Mouse (Mus musculus): ENCODE measurements around the gene Twf2. TPM values are rescaled to one million over a fixed set of nuclear protein-coding genes. Genes with fewer than 3 reads are reported as not detected.

Twf2 gene
- 49.5 and 52.1 TPM in 2 replicates for polyA plus RNA-seq (2015; fragmentation: Nextera tagmentation; extraction: Ambion mirVana)

- Histone ChIP-seq H3K4me1 (ENCODE audit: control insufficient read depth, insufficient read depth, low read length) (peaks cover 34% of the 10 kb centered on the region), H3K4me2 (ENCODE audit: low read length) (peak within 1 kb of the TSS; percentile 76), H3K27me3 (ENCODE audit: control insufficient read depth, insufficient read depth, low read depth, low read length) (no peaks in the 10 kb centered on the region), H3K27ac (ENCODE audit: low read length) (peak within 1 kb of the TSS; percentile 66), H3K9ac (ENCODE audit: low read depth, low read length) (peak within 1 kb of the TSS; percentile 87), H3K9me3 (replicated peaks; ENCODE audit: control insufficient read depth, low read length, poor library complexity, severe bottlenecking) (no peaks in the 10 kb centered on the region), H3K36me3 (ENCODE audit: control insufficient read depth, insufficient read depth, low read length) (no peaks in the 10 kb centered on the region), H3K4me3 (ENCODE audit: low read depth, low read length) (peak within 1 kb of the TSS; percentile 74)
- ATAC-seq: peak; percentile 84
- WGBS: 2% methylated on average over 60 of the region's 61 CpGs
These were observed at the start of gene Twf2 for GRCm38 (mm10) chr9:106202819-106203636. Gene Twf2 (plus strand): TSS chr9:106203108.

DNA sequence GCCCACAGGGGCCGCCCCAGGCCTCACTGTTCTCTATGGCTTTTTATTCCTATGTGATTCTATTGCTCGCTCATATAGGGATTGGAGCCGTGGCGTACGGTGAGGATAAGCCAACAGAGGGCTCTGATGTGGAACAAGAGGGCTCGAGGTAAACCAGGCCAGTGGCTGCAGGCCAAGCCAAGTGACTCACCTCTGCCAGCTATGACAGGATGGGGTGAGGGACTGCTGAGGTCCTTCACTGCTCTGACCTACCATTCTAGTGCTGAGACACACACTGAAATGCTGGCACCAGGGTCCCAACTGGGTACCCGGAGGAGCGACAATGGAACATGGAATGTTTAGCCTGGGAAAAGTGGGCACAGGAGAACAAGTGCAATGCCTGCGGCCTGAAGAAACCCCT, 48.8 kb upstream of the Twf2 start:
- H3K27ac ChIP-seq (ENCODE audit: low read length): no peak overlapping the region

GRCm38 (mm10) chr9:106156419-106156818, 46.5 kb upstream of the Twf2 start:
- 34% methylated on average over 5 of the region's 5 CpGs for WGBS
- H3K9ac ChIP-seq (ENCODE audit: low read depth, low read length): no peak overlapping the region
- H3K4me1 ChIP-seq (ENCODE audit: control insufficient read depth, insufficient read depth, low read length): peaks cover 14% of the 10 kb centered on the region

More for the DNA sequence above, 48.8 kb upstream of the Twf2 start:
- Histone ChIP-seq H3K36me3 (ENCODE audit: control insufficient read depth, insufficient read depth, low read length) (peaks cover 10% of the 10 kb centered on the region), H3K4me3 (ENCODE audit: low read depth, low read length) (no peak overlapping the region), H3K4me2 (ENCODE audit: low read length) (no peak overlapping the region), H3K27me3 (ENCODE audit: control insufficient read depth, insufficient read depth, low read depth, low read length) (no peaks in the 10 kb centered on the region), H3K9me3 (replicated peaks; ENCODE audit: control insufficient read depth, low read length, poor library complexity, severe bottlenecking) (no peaks in the 10 kb centered on the region), H3K9ac (ENCODE audit: low read depth, low read length) (no peak overlapping the region), H3K4me1 (ENCODE audit: control insufficient read depth, insufficient read depth, low read length) (peaks cover 24% of the 10 kb centered on the region)
- 83% methylated on average over 9 of the region's 9 CpGs for WGBS
- ATAC-seq: no peak

DNA sequence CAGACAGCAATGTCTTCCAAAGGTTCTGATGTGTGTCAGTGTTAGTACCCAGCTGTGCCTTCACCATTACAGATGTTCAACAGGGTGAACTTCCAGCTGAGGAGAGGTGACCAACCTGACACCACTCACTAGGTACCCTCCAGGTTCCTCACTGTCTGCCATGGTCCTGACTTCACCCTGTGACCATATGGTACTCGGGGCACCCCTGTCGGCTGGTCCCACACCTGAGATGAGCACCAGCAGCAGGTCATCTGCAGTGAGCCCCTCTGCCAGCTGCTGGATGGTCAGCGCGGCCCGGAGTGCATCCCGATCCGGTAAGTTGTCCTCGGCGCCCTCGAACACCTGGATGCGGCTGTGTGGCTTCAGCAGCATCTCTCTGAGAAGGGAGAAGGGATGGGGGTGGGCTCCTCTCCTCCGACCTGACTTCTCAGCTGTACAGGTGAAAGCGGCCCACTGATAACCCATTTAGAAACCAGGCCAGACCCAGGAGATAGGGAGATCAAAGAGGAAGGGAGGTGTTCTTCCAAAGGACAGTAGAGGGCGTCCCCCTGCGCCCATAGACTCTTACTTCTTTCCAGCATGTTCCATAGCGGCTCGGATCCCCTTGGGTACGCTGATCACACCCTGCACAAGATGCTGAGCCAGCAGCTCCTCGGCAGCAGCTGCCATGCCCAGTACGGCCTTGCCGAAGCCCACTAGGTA, 45.8 kb upstream of the Twf2 start:
- H3K27me3 ChIP-seq (ENCODE audit: control insufficient read depth, insufficient read depth, low read depth, low read length): no peaks in the 10 kb centered on the region
- 74% methylated on average over 21 of the region's 21 CpGs for WGBS
- ATAC-seq: no peak
- no peak overlapping the region for H3K9ac ChIP-seq (ENCODE audit: low read depth, low read length)
- H3K36me3 ChIP-seq (ENCODE audit: control insufficient read depth, insufficient read depth, low read length): peaks cover 10% of the 10 kb centered on the region
- H3K4me3 ChIP-seq (ENCODE audit: low read depth, low read length): no peak overlapping the region
- no peak overlapping the region for H3K27ac ChIP-seq (ENCODE audit: low read length)
- no peak overlapping the region for H3K4me2 ChIP-seq (ENCODE audit: low read length)
- peaks cover 12% of the 10 kb centered on the region for H3K4me1 ChIP-seq (ENCODE audit: control insufficient read depth, insufficient read depth, low read length)
- no peaks in the 10 kb centered on the region for H3K9me3 ChIP-seq (replicated peaks; ENCODE audit: control insufficient read depth, low read length, poor library complexity, severe bottlenecking)

More at GRCm38 (mm10) chr9:106156419-106156818, 46.5 kb upstream of the Twf2 start:
- Histone ChIP-seq H3K36me3 (ENCODE audit: control insufficient read depth, insufficient read depth, low read length) (peaks cover 10% of the 10 kb centered on the region), H3K27me3 (ENCODE audit: control insufficient read depth, insufficient read depth, low read depth, low read length) (no peaks in the 10 kb centered on the region), H3K9me3 (replicated peaks; ENCODE audit: control insufficient read depth, low read length, poor library complexity, severe bottlenecking) (no peaks in the 10 kb centered on the region), H3K27ac (ENCODE audit: low read length) (peak overlapping the region; percentile 64), H3K4me3 (ENCODE audit: low read depth, low read length) (no peak overlapping the region), H3K4me2 (ENCODE audit: low read length) (no peak overlapping the region)
- peak; percentile 21 for ATAC-seq

- H3K36me3 ChIP-seq (ENCODE audit: control insufficient read depth, insufficient read depth, low read length): peaks cover 5% of the 10 kb centered on the region
- H3K9me3 ChIP-seq (replicated peaks; ENCODE audit: control insufficient read depth, low read length, poor library complexity, severe bottlenecking): no peaks in the 10 kb centered on the region
- H3K4me3 ChIP-seq (ENCODE audit: low read depth, low read length): no peak overlapping the region
- peaks cover 12% of the 10 kb centered on the region for H3K4me1 ChIP-seq (ENCODE audit: control insufficient read depth, insufficient read depth, low read length)
- no peak overlapping the region for H3K4me2 ChIP-seq (ENCODE audit: low read length)
- H3K27ac ChIP-seq (ENCODE audit: low read length): no peak overlapping the region
- no peak overlapping the region for H3K9ac ChIP-seq (ENCODE audit: low read depth, low read length)
- ATAC-seq: no peak
- H3K27me3 ChIP-seq (ENCODE audit: control insufficient read depth, insufficient read depth, low read depth, low read length): no peaks in the 10 kb centered on the region
- WGBS: 85% methylated on average over 10 of the region's 10 CpGs
These were observed 45.3 kb upstream of the Twf2 start for GRCm38 (mm10) chr9:106157623-106157925.

DNA sequence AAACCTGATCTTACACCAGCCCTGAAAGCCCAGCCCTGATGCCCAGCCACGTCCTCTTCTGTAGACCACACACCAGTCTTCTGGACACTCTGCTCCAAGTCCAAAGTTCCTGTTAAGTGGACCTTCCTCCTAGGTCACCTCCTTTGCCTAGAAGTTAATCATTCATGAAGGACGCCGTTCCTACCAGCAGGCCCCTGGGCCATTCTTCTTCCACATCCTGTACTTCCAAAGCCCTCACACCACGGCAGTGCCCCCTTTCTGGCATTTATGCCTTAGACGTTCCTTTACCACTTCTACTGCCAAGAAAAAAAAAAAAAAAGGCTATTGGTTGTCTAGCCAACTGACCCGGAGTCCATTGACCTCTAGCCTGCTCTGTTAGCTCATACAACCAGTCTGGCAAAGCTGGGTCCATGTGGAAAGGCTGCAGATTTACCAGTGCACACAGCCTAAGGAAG, 44.8 kb upstream of the Twf2 start, which contains the start of gene Glyctk:
Glyctk (minus strand) TSS at position 102 of the 455 bp plus-strand sequence.
- Histone ChIP-seq H3K9ac (ENCODE audit: low read depth, low read length) (no peak within 1 kb of the TSS), H3K4me3 (ENCODE audit: low read depth, low read length) (no peak within 1 kb of the TSS), H3K27me3 (ENCODE audit: control insufficient read depth, insufficient read depth, low read depth, low read length) (no peaks in the 10 kb centered on the region), H3K4me1 (ENCODE audit: control insufficient read depth, insufficient read depth, low read length) (peaks cover 12% of the 10 kb centered on the region), H3K9me3 (replicated peaks; ENCODE audit: control insufficient read depth, low read length, poor library complexity, severe bottlenecking) (no peaks in the 10 kb centered on the region), H3K27ac (ENCODE audit: low read length) (no peak within 1 kb of the TSS), H3K36me3 (ENCODE audit: control insufficient read depth, insufficient read depth, low read length) (peaks cover under 1% of the 10 kb centered on the region; the same call in 1 of the 2 replicates), H3K4me2 (ENCODE audit: low read length) (no peak within 1 kb of the TSS)
- 80% methylated on average over 6 of the region's 6 CpGs for WGBS
- ATAC-seq: no peak

- H3K36me3 ChIP-seq (ENCODE audit: control insufficient read depth, insufficient read depth, low read length): no peaks in the 10 kb centered on the region
- no peak for ATAC-seq
- no peak overlapping the region for H3K27ac ChIP-seq (ENCODE audit: low read length)
- no peak overlapping the region for H3K4me3 ChIP-seq (ENCODE audit: low read depth, low read length)
- no peaks in the 10 kb centered on the region for H3K27me3 ChIP-seq (ENCODE audit: control insufficient read depth, insufficient read depth, low read depth, low read length)
- H3K9me3 ChIP-seq (replicated peaks; ENCODE audit: control insufficient read depth, low read length, poor library complexity, severe bottlenecking): no peaks in the 10 kb centered on the region
- peak overlapping the region; percentile 60 for H3K4me2 ChIP-seq (ENCODE audit: low read length)
- 86% methylated on average over 9 of the region's 9 CpGs for WGBS
- H3K9ac ChIP-seq (ENCODE audit: low read depth, low read length): no peak overlapping the region
- peaks cover 12% of the 10 kb centered on the region for H3K4me1 ChIP-seq (ENCODE audit: control insufficient read depth, insufficient read depth, low read length)
These were observed 43.7 kb upstream of the Twf2 start for GRCm38 (mm10) chr9:106159237-106159636.

DNA sequence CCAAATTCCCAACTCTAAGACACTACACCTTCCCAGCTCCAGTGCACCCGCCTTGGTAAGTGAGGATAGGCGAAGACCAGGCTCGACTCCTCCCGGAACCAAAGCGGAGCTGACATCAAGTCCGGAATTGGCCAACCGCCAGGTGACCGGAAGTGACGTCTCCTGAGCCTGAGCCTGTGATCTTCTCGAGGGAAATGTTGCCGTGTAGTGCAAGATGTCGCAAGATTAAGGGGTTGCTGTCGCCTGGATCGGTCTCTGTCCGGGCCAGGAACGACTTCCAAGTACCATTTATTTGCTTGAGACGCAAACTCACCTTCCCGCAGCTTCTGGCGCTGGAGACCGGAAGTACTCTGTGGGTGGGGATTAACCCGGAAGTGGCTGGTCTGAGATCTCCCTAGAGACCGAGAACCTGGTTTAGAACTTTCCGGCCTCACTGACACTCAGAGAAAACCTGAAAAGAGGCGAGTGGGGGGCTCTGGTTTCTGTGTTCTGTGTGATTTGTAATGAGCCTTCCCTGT, 43.1 kb upstream of the Twf2 start:
- 3% methylated on average over 24 of the region's 24 CpGs for WGBS
- no peaks in the 10 kb centered on the region for H3K36me3 ChIP-seq (ENCODE audit: control insufficient read depth, insufficient read depth, low read length)
- ATAC-seq: peak; percentile 72

More for the DNA sequence above, 43.1 kb upstream of the Twf2 start:
- peak overlapping the region; percentile 55 for H3K4me3 ChIP-seq (ENCODE audit: low read depth, low read length)
- H3K9ac ChIP-seq (ENCODE audit: low read depth, low read length): peak overlapping the region; percentile 73
- H3K4me1 ChIP-seq (ENCODE audit: control insufficient read depth, insufficient read depth, low read length): peaks cover 12% of the 10 kb centered on the region
- no peaks in the 10 kb centered on the region for H3K9me3 ChIP-seq (replicated peaks; ENCODE audit: control insufficient read depth, low read length, poor library complexity, severe bottlenecking)
- H3K27ac ChIP-seq (ENCODE audit: low read length): peak overlapping the region; percentile 99
- no peaks in the 10 kb centered on the region for H3K27me3 ChIP-seq (ENCODE audit: control insufficient read depth, insufficient read depth, low read depth, low read length)
- peak overlapping the region; percentile 60 for H3K4me2 ChIP-seq (ENCODE audit: low read length)
